Mouse (Mus musculus): ENCODE data around the gene Zcwpw1. TPM values are rescaled to one million over a fixed set of nuclear protein-coding genes. Genes with fewer than 3 reads are reported as not detected.
"Not testable (repeated sequence)": the region's sequence is repeated elsewhere in the genome, so short reads cannot be mapped to it uniquely, and the experiment has no call there.

The Zcwpw1 gene
- polyA plus RNA-seq, 1 experiment from 2014 or later = 2.7 TPM

GRCm38 (mm10) chr5:137871644-137872380 lies 84.2 kb downstream of the Zcwpw1 start, which contains the start of gene Pilrb2:
Gene Pilrb2 (minus strand): TSS chr5:137871815.
- not testable (repeated sequence) for ATAC-seq (ENCODE audit: low FRiP score, low TSS enrichment); H3K4me3 ChIP-seq (ENCODE audit: low read depth, low read length); H3K36me3 ChIP-seq (ENCODE audit: control insufficient read depth, insufficient read depth, low read length); DNase-seq (ENCODE audit: low spot score); H3K9ac ChIP-seq (ENCODE audit: low read length); H3K4me1 ChIP-seq (replicated peaks; ENCODE audit: control insufficient read depth, insufficient read depth); H3K27ac ChIP-seq (replicated peaks); H3K9me3 ChIP-seq (ENCODE audit: control insufficient read depth, low read length); H3K27me3 ChIP-seq (ENCODE audit: control insufficient read depth, insufficient read depth, low read length); H3K4me2 ChIP-seq (replicated peaks; ENCODE audit: low read depth)
- 54% methylated on average over 3 of the region's 3 CpGs for WGBS

Other genes starting within 250 kb of the Zcwpw1 start
- 2.3 and 2.7 TPM in 2 replicates for gene Actl6b, start 234.3 kb upstream of the Zcwpw1 start, polyA plus RNA-seq (2015; fragmentation: Nextera tagmentation; extraction: Ambion mirVana)
- 1.2 and 1.3 TPM in 2 replicates for gene Tfr2, start 218.0 kb upstream of the Zcwpw1 start, polyA plus RNA-seq (2015; fragmentation: Nextera tagmentation; extraction: Ambion mirVana)
- gene Mospd3, start 186.7 kb upstream of the Zcwpw1 start, polyA plus RNA-seq (2015; fragmentation: Nextera tagmentation; extraction: Ambion mirVana) = 30.8 and 34.3 TPM in 2 replicates
- gene Pcolce, start 174.0 kb upstream of the Zcwpw1 start, polyA plus RNA-seq (2015; fragmentation: Nextera tagmentation; extraction: Ambion mirVana) = 77.3 and 85.9 TPM in 2 replicates
- gene Fbxo24, start 158.8 kb upstream of the Zcwpw1 start, polyA plus RNA-seq (2015; fragmentation: Nextera tagmentation; extraction: Ambion mirVana) = 0.11 and 0.16 TPM in 2 replicates
- gene Lrch4, start 158.7 kb upstream of the Zcwpw1 start, polyA plus RNA-seq (2015; fragmentation: Nextera tagmentation; extraction: Ambion mirVana) = 22.5 and 27.0 TPM in 2 replicates
- gene Gm20605, start 158.6 kb upstream of the Zcwpw1 start, polyA plus RNA-seq (2015; fragmentation: Nextera tagmentation; extraction: Ambion mirVana) = 2.4 and 3.4 TPM in 2 replicates
- gene Sap25, start 146.5 kb upstream of the Zcwpw1 start, polyA plus RNA-seq (2015; fragmentation: Nextera tagmentation; extraction: Ambion mirVana) = 3.7 and 4.1 TPM in 2 replicates
- gene Irs3, start 142.1 kb upstream of the Zcwpw1 start, polyA plus RNA-seq (2015; fragmentation: Nextera tagmentation; extraction: Ambion mirVana) = 0.07 and 0.15 TPM in 2 replicates
- 10.4 and 12.4 TPM in 2 replicates for gene Agfg2, start 103.1 kb upstream of the Zcwpw1 start, polyA plus RNA-seq (2015; fragmentation: Nextera tagmentation; extraction: Ambion mirVana)
- 1.0 TPM in 2 replicates for gene Nyap1, start 46.2 kb upstream of the Zcwpw1 start, polyA plus RNA-seq (2015; fragmentation: Nextera tagmentation; extraction: Ambion mirVana)
- gene Tsc22d4, start 42.1 kb upstream of the Zcwpw1 start, polyA plus RNA-seq (2015; fragmentation: Nextera tagmentation; extraction: Ambion mirVana) = 100 and 110 TPM in 2 replicates
- 16.8 and 17.2 TPM in 2 replicates for gene Ppp1r35, start 8.9 kb upstream of the Zcwpw1 start, polyA plus RNA-seq (2015; fragmentation: Nextera tagmentation; extraction: Ambion mirVana)
- gene Mepce, start 143 bp upstream of the Zcwpw1 start, polyA plus RNA-seq (2015; fragmentation: Nextera tagmentation; extraction: Ambion mirVana) = 5.8 and 6.8 TPM in 2 replicates
- gene Pilra, start 48.5 kb downstream of the Zcwpw1 start, polyA plus RNA-seq (2015; fragmentation: Nextera tagmentation; extraction: Ambion mirVana) = 0.64 and 1.4 TPM in 2 replicates
- gene Pilrb1, start 70.3 kb downstream of the Zcwpw1 start, polyA plus RNA-seq (2015; fragmentation: Nextera tagmentation; extraction: Ambion mirVana) = 0.33 and 0.40 TPM in 2 replicates
- 0.49 and 0.88 TPM in 2 replicates for gene Pilrb2, start 84.0 kb downstream of the Zcwpw1 start, polyA plus RNA-seq (2015; fragmentation: Nextera tagmentation; extraction: Ambion mirVana)
- 34.5 and 34.8 TPM in 2 replicates for gene Cyp3a13, start 133.8 kb downstream of the Zcwpw1 start, polyA plus RNA-seq (2015; fragmentation: Nextera tagmentation; extraction: Ambion mirVana)
- gene Gjc3, start 175.3 kb downstream of the Zcwpw1 start, polyA plus RNA-seq (2015; fragmentation: Nextera tagmentation; extraction: Ambion mirVana) = 0.92 TPM in 2 replicates
- gene Azgp1, start 193.7 kb downstream of the Zcwpw1 start, polyA plus RNA-seq (2015; fragmentation: Nextera tagmentation; extraction: Ambion mirVana) = 1.1 and 1.5 TPM in 2 replicates
- 0.10 TPM in 1 of 2 replicates, not detected in the other for gene Smok3a, start 233.5 kb downstream of the Zcwpw1 start, polyA plus RNA-seq (2015; fragmentation: Nextera tagmentation; extraction: Ambion mirVana)
- not detected in 2 replicates for gene Smok3b, start 233.6 kb downstream of the Zcwpw1 start, polyA plus RNA-seq (2015; fragmentation: Nextera tagmentation; extraction: Ambion mirVana)